Mouse (Mus musculus) heart, embryonic 13.5 days (tissue): Measurements from ENCODE around the gene Olfr839-ps1. TPM values are rescaled to one million over a fixed set of nuclear protein-coding genes. Genes with fewer than 3 reads are reported as not detected.

ENCODE experiments used
- ATAC-seq: fragments of 200-750 bp; cut with Nextera tagmentation; 2 replicates; pipeline ENCODE4 v1.8.0; 2017; ENCODE audit warnings: moderate TSS enrichment; ENCODE audit not compliant: insufficient number of reproducible peaks, low FRiP score, low TSS enrichment; ENCODE audit errors: extremely low read depth
- H3K27ac ChIP-seq: fragments of 300-500 bp; sonication (generic); replicated peaks from 2 replicates; pipeline ENCODE4 v1.5.1; 2015; ENCODE audit warnings: moderate library complexity, mild to moderate bottlenecking, inconsistent platforms
- H3K27me3 ChIP-seq: fragments of 300-500 bp; sonication (generic); replicated peaks from 2 replicates; pipeline ENCODE4 v1.6.1; 2015; ENCODE audit warnings: mild to moderate bottlenecking, inconsistent platforms
- H3K36me3 ChIP-seq: fragments of 300-500 bp; sonication (generic); 2 replicates; pipeline ENCODE4 v1.6.1; 2015; ENCODE audit warnings: mild to moderate bottlenecking, inconsistent platforms
- H3K4me1 ChIP-seq: fragments of 300-500 bp; sonication (generic); 2 replicates; pipeline ENCODE4 v1.6.1; 2015; ENCODE audit warnings: inconsistent platforms
- H3K4me2 ChIP-seq: fragments of 300-500 bp; sonication (generic); 2 replicates; pipeline ENCODE4 v1.6.1; 2015; ENCODE audit warnings: inconsistent platforms, mild to moderate bottlenecking, moderate library complexity
- H3K4me3 ChIP-seq: fragments of 300-500 bp; sonication (generic); 2 replicates; pipeline ENCODE4 v1.5.1; 2015; ENCODE audit warnings: moderate library complexity, mild to moderate bottlenecking, inconsistent platforms
- H3K9ac ChIP-seq: fragments of 300-500 bp; sonication (generic); 2 replicates; pipeline ENCODE4 v1.6.1; 2015; ENCODE audit warnings: inconsistent platforms, mild to moderate bottlenecking, moderate library complexity
- H3K9me3 ChIP-seq: fragments of 300-500 bp; sonication (generic); 2 replicates; pipeline ENCODE4 v1.6.1; 2016; ENCODE audit warnings: inconsistent platforms
- WGBS: fragments of 180-500 bp; shearing (Covaris S2); methylation state at CpG from one replicate; pipeline ENCODE4 v1.1.7; 2015; ENCODE audit warnings: mixed read lengths; 5-methylcytosine and 5-hydroxymethylcytosine counted together
- polyA plus RNA-seq: library from polyadenylated mRNA; unstranded; fragments of >200 nt; fragmentation: Nextera tagmentation; extraction: Ambion mirVana; gene quantifications from 2 replicates; pipeline ENCODE4 v1.2.1, GENCODE M21; 2015

Gene Olfr839-ps1
- not detected in 2 replicates for polyA plus RNA-seq

GRCm38 (mm10) chr9:19177212-19177611 is at the start of gene Olfr839-ps1:
Olfr839-ps1 (minus strand) TSS chr9:19177312.
- H3K9ac ChIP-seq = no peak within 1 kb of the TSS
- WGBS = 64% methylated on average over 1 of the region's 1 CpGs
- no peak for ATAC-seq

GRCm38 (mm10) chr9:19136017-19136416 is 41.1 kb downstream of the Olfr839-ps1 start, which contains the start of gene Olfr837:
Olfr837 (plus strand) TSS chr9:19136317.
- no peak for ATAC-seq
- Histone ChIP-seq H3K4me1 (no peaks in the 10 kb centered on the region), H3K9ac (no peak within 1 kb of the TSS), H3K4me2 (no peak within 1 kb of the TSS), H3K27ac (no peak within 1 kb of the TSS), H3K4me3 (no peak within 1 kb of the TSS), H3K36me3 (no peaks in the 10 kb centered on the region), H3K27me3 (no peaks in the 10 kb centered on the region), H3K9me3 (no peaks in the 10 kb centered on the region)
- 63% methylated on average over 1 of the region's 1 CpGs for WGBS

More at GRCm38 (mm10) chr9:19177212-19177611, at the start of gene Olfr839-ps1:
- Histone ChIP-seq H3K4me3 (no peak within 1 kb of the TSS), H3K36me3 (no peaks in the 10 kb centered on the region), H3K4me2 (no peak within 1 kb of the TSS), H3K9me3 (peaks cover 14% of the 10 kb centered on the region), H3K27me3 (no peaks in the 10 kb centered on the region), H3K4me1 (no peaks in the 10 kb centered on the region), H3K27ac (no peak within 1 kb of the TSS)

GRCm38 (mm10) chr9:19120082-19120481 is 57.0 kb downstream of the Olfr839-ps1 start, which contains the start of gene Olfr836:
Olfr836 (plus strand) TSS chr9:19120382.
- Histone ChIP-seq H3K27me3 (no peaks in the 10 kb centered on the region), H3K4me3 (no peak within 1 kb of the TSS), H3K36me3 (no peaks in the 10 kb centered on the region), H3K4me1 (no peaks in the 10 kb centered on the region), H3K4me2 (no peak within 1 kb of the TSS), H3K9me3 (no peaks in the 10 kb centered on the region), H3K27ac (no peak within 1 kb of the TSS), H3K9ac (no peak within 1 kb of the TSS)
- no peak for ATAC-seq

Other genes starting within 250 kb of the Olfr839-ps1 start
- not detected in 2 replicates for gene Olfr832, start 240.2 kb downstream of the Olfr839-ps1 start, polyA plus RNA-seq
- not detected in 2 replicates for gene Olfr834, start 189.3 kb downstream of the Olfr839-ps1 start, polyA plus RNA-seq
- not detected in 2 replicates for gene Olfr835, start 144.6 kb downstream of the Olfr839-ps1 start, polyA plus RNA-seq
- gene Olfr836, start 56.9 kb downstream of the Olfr839-ps1 start, polyA plus RNA-seq = not detected in 2 replicates
- not detected in 2 replicates for gene Olfr837, start 41.0 kb downstream of the Olfr839-ps1 start, polyA plus RNA-seq
- not detected in 2 replicates for gene Olfr843, start 74.7 kb upstream of the Olfr839-ps1 start, polyA plus RNA-seq
- not detected in 2 replicates for gene Olfr844, start 139.0 kb upstream of the Olfr839-ps1 start, polyA plus RNA-seq
- not detected in 2 replicates for gene Olfr845, start 159.1 kb upstream of the Olfr839-ps1 start, polyA plus RNA-seq
- gene Olfr846, start 186.7 kb upstream of the Olfr839-ps1 start, polyA plus RNA-seq = not detected in 2 replicates
- not detected in 2 replicates for gene Olfr847, start 201.4 kb upstream of the Olfr839-ps1 start, polyA plus RNA-seq